Mouse (Mus musculus) cerebral cortex, adult 2 months (tissue): ENCODE results near the gene Tmem236.

Experiments used
- WGBS: fragments of 180-500 bp; shearing (Covaris S2); methylation state at CpG from one replicate; pipeline ENCODE4 v1.1.7; 2018; 5-methylcytosine and 5-hydroxymethylcytosine counted together

The Tmem236 gene

DNA sequence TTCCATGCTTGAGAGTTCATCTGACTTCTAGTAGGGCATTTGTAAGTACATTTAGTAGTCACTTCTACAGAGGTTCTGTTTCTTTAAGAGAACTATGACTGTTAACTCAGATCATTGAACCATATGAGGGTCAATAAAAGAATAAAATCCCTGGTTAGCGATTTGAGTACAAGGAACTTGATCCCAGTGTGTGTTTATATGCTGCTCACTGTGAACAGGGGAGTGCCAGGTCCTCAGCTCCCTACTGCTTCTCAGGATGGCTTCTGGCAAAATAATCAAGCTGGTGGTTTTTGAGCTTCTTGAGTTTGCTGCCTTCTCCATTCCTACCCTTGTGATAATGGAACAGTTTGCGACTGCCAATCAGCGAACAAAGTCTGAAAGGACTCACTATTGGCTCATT is at the start of gene Tmem236:
Gene Tmem236 (plus strand): TSS at position 190 of the 400 bp plus-strand sequence.
- 69% methylated on average over 3 of the region's 3 CpGs for WGBS

- 96% methylated on average over 6 of the region's 6 CpGs for WGBS
Measured at GRCm38 (mm10) chr2:14126387-14126786, 47.9 kb upstream of the Tmem236 start.

GRCm38 (mm10) chr2:14127629-14128028 is 46.7 kb upstream of the Tmem236 start:
- 73% methylated on average over 3 of the region's 3 CpGs for WGBS

DNA sequence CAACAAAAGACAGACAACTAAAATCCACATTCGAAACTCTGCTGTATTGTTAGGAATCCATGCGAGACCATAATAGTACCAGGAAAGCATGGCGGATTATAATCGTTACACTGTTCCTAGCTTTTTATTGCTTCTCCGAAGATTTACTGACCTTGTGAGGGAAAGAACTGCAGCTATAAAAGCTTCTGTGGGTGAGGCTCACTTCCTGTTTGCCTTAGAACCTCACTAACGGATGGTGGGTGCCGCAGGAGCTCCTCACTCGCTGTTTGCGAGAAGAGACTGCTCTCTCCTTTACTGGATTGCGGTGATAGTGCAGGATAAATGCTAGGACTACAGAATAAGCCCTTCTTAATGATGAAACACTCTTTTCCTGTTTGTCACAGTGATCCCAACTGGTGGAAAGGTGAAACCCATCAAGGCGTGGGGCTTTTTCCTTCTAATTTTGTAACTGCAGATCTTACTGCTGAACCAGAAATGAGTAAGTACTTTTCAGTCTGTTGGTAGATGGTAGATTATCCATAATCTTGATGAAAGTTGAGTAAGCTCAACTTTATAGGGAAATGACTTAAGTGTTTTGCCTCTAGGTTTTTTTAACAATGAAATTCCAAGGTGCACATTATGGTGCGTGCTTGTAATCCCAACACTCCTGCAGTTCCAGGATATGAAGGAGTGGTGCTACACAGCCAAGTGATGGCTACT is 43.5 kb upstream of the Tmem236 start:
- 68% methylated on average over 12 of the region's 12 CpGs for WGBS

DNA sequence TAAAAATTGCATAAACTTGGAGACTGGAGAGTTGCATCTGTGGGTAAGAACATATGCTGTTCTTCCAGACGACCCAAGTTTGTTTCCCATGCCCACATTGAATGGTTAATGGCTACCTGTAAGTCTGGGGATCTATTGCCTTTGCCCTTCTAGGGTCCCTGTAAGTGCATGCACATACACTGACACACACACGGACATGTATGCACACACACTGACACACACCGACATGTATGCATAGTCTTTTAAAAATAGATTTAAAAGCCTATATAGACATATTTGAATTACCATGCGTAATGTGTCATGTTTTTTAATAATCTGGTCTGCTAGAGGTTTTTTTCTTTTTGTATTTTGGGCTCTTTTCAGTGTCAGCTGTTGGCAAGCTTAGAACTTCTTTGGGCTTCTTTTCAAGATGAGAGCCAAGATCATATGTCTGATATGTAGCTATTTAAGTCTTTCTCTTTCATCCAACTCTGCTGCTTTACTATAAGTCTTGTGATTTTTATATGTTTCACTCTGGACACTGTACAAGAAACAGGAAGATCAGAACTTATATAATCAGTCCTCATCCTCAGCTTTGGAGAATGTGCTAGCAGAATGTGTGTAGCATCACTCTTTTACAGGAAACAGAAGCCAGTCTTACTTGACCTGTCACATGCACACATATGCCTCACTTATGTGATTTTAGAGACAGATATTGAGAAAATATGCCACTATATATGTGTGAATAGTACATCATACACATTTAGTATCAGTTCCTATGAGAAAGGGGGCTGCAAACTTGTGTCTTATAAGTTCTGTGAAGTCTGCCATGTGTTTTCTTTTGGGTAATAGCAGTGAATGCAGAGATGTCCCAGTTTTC is 41.6 kb upstream of the Tmem236 start:
- WGBS = 62% methylated on average over 4 of the region's 4 CpGs

GRCm38 (mm10) chr2:14136906-14137305 is 37.4 kb upstream of the Tmem236 start:
- WGBS = 55% methylated on average over 3 of the region's 3 CpGs

DNA sequence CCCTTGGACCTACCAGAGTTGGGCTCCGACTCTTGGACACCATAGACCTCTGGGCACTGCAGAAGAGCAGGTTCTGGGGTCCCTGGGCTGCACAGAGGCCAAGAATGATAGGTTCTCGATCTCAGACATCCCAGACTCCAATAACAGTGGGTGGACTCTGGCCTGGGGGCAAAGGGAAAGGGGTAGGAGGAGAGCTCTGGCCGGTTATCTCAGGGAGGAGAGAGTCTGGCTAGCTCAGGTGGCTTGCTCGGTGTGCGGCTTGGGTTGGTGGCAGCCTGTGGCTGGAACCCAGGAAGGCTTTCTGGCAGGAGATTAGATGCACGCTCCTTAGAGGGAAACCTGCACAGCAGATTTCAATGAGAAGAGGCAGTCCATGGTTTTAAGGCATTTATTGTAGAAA is 34.7 kb upstream of the Tmem236 start:
- WGBS = 83% methylated on average over 6 of the region's 6 CpGs

DNA sequence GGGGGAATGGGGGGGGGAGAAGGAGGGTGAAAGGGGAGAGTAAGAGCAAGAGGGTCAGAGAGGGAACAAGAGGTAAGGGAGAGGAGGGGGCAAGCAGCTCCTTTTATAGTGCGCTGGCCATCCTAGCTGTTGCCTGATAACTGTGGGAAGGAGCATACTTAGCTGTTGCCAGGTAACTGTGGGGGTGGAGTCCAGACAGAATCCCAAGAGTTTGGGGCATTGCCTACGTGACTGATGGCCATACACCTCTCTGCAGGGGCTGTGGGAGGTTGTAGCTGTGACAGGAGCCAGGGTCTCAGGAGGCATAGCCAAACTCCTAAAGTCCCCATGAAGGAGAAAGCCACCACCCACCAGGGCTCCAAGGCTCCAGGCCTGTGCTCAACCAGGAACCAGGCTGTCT is 34.3 kb upstream of the Tmem236 start:
- WGBS = 80% methylated on average over 2 of the region's 2 CpGs

- 70% methylated on average over 3 of the region's 3 CpGs for WGBS
Measured at GRCm38 (mm10) chr2:14145311-14145710, 29.0 kb upstream of the Tmem236 start.

DNA sequence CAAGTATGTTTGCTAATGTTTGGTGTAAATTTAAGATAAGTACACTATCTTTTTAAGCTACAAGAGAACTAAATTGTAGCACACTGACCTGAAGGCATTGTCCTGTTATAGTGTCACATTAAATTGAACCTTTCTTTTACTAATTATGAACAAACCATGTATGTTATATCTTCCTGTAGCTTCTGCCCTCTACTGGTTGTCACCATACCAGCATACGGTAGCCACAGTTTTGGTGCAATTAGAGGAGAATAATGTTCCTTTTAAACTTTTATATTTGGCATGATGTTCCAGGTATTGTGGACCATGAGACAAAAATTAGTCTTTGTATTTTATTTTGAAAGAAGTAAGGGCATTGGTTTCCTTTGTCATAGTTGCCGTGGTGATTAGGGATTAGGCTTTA is 27.4 kb upstream of the Tmem236 start:
- 69% methylated on average over 2 of the region's 2 CpGs for WGBS

GRCm38 (mm10) chr2:14150829-14151228 is 23.5 kb upstream of the Tmem236 start:
- WGBS = 92% methylated on average over 2 of the region's 2 CpGs

DNA sequence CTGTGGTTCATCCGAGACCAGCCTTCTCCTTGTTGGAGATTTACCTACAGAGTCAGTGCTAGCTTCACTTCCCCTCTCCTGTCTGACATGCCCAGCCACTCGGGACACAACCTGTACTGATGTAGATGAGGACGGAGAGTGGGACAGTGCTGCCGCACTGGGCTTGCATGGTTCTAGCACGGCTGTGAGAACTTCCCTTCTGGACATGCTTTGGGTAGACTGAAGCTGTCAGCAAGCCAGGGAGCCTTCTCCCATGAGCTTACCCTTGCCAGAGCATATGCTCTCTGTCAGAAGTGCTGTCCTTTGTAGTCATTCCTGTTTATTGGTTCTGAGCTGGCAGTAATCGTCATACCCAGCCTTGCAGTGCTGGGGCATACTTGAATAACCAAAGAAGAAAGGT is 22.5 kb upstream of the Tmem236 start:
- 80% methylated on average over 6 of the region's 6 CpGs for WGBS

GRCm38 (mm10) chr2:14159047-14159446 is 15.3 kb upstream of the Tmem236 start:
- WGBS = 91% methylated on average over 3 of the region's 3 CpGs

DNA sequence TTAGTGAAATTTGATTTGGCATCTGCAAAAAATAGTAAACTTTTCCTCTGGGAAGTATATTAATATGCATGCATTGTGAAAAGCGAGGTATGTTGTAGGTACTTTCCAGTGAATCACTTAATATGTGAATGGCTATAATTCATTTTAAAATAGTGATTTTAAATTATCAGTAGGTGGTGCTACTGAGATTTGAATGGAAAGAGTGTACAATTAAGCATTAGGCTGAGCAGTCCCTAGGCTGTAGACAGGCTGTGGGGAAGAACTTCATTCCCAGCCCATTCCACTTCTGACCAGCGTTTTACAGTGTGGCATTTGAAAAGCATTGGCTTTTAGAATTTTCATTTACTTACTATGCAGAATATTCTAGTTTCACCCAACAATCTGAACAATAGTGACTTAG is 14.6 kb upstream of the Tmem236 start:
- 58% methylated on average over 2 of the region's 2 CpGs for WGBS

DNA sequence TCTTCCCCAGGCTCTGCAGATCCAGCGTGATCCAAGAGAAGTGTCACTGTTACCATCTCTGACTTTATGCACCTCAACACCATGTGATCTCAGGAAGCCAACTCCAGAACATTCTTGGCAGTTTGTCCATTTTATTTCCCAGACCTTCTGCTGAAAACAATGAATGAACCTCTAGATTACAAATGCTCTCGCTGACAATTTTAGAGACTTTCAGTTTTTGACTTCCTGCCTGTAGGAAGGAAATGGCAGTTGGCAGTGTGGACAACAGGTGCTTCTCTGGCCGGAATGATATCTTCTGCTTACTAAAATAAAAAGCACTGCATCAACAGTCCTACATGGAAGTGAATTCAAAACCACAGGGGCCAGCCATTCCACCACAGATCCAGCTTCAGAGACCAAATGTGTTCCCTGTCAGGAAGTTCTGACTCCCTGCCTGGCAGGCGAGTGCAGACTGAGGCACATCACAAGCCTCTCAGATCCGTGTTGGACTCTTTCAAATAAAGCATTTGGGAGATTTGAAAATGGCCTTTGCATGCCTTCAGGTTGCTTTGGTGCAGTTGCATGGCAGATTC is 9.8 kb upstream of the Tmem236 start:
- 62% methylated on average over 5 of the region's 5 CpGs for WGBS

- WGBS = 80% methylated on average over 2 of the region's 2 CpGs
Measured at GRCm38 (mm10) chr2:14165066-14165465, 9.3 kb upstream of the Tmem236 start.

DNA sequence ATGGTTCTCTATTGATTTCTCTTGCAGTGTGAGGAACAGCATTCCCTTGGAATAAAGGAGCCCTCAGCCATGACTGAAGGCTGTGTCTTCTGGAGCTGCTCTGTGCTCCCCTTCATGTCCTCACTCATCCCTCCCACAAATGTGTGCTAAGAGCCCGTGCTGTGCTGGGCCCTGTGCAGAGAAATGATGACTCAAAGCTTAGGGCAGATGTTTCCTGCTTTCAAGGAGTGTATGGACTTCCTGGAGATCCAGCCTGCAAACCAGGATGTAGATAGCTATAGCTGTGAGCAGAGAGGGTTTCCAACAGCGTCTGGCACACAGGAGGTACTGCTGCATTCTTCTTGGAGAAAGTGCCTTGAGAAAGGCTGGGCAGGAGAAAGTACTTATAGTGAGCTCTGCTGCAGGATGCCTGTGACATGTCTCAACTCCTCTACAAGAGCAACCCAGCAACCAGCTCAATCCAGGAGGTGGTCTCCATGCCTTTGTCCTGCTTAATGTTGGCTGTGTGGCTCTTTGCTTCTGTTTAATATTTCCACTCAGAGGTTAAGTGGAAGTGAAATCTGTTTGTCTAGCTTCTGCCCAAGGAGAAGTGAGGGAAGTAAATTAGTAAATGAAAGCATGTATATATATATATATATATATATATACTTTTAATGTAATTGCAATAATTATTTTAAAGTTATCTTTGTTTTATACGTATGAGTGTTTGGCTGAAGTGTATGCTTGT is 8.5 kb upstream of the Tmem236 start:
- 45% methylated on average over 3 of the region's 3 CpGs for WGBS

GRCm38 (mm10) chr2:14176460-14177193 is 2.3 kb downstream of the Tmem236 start:
- 85% methylated on average over 2 of the region's 2 CpGs for WGBS

DNA sequence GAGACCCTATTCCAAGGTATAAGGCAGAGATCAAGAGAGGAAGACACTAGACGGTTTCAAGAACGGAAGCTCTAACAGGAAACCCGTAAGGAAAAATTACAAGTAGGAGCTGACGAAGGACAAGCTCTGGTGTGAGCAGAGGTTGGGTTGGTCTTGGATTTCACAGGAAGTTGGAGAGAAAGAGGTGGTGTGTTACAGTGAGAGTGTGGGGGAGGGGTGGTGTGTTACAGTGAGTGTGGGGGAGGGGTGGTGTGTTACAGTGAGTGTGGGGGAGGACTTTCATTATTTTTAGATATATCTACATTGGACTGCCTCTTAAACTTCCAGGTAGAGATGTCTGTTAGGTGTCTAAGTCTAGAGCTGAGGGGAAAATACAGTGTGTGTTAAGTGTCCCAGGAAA is 16.4 kb downstream of the Tmem236 start:
- WGBS = 80% methylated on average over 4 of the region's 4 CpGs

DNA sequence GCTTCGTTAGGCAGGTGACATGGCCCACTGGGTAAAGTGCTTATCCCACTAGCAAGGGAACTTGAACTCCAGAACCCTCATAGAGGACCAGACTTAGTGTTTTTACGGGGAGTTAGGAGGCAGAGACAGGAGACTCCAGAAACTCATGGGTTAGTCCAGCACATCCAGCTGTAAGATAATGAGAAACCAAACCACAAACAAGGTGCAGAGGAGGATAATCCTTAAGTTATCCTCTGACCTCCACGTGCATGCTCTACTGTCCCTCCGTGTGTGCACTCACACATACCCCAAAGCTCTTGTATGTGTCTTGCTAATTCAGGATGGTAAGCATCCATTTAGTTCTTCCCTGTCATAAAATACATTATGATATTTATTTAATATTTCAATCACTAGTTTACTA is 17.3 kb downstream of the Tmem236 start:
- WGBS = 88% methylated on average over 4 of the region's 4 CpGs

DNA sequence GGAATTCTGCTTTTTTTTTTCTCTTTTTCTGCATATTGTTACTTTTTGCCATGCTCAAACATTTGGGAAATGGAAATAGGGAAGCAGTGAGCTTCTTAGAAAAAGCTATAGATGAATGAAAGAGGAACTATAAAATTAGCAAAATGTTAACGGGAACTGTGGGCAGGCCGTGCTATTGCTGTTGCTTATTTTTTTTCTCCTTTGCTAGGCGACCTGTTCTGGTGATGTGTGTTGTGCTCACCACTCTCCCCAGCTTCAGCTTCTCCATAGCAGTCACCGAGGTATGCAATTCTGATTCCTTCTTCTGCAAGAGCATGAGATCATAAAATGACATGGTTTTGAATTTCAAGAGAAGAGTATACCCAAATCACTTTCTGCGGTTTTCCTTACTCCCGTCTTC is 17.7 kb downstream of the Tmem236 start:
- WGBS = 73% methylated on average over 6 of the region's 6 CpGs
